Mouse (Mus musculus) bone marrow macrophage, adult 2 months (primary cell): ENCODE data around the gene Baz2b. TPM values are rescaled to one million over a fixed set of nuclear protein-coding genes. Genes with fewer than 3 reads are reported as not detected.

Source experiments
- H3K27ac ChIP-seq: 2 replicates; pipeline ENCODE4 v1.5.1; 2012; ENCODE audit warnings: low read depth, low read length; ENCODE audit not compliant: insufficient read depth
- H3K4me1 ChIP-seq: 2 replicates; pipeline ENCODE4 v1.6.1; 2012; ENCODE audit warnings: low read length; ENCODE audit not compliant: control insufficient read depth, insufficient read depth
- H3K4me3 ChIP-seq: 2 replicates; pipeline ENCODE4 v1.5.1; 2012; ENCODE audit warnings: mild to moderate bottlenecking, low read length, moderate library complexity; ENCODE audit not compliant: insufficient read depth
- CTCF ChIP-seq: IDR thresholded peaks from 2 replicates; pipeline ENCODE4 v1.5.1; 2012; ENCODE audit warnings: low read depth, mild to moderate bottlenecking, low read length, moderate library complexity
- POLR2A ChIP-seq: IDR thresholded peaks from 2 replicates; pipeline ENCODE4 v1.6.1; 2012; ENCODE audit warnings: mild to moderate bottlenecking, low read depth, low read length, borderline replicate concordance
- polyA plus RNA-seq: library from polyadenylated mRNA; stranded (reverse); fragments of >200 nt; gene quantifications from 2 replicates; pipeline ENCODE4 v1.2.4, GENCODE M21; 2012; ENCODE audit not compliant: missing spikeins, insufficient read depth, insufficient read length

Baz2b gene
- polyA plus RNA-seq = 64.7 and 68.7 TPM in 2 replicates

- Histone ChIP-seq H3K4me3 (peak within 1 kb of the TSS; percentile 90), H3K27ac (peak within 1 kb of the TSS; percentile 78), H3K4me1 (peaks cover 23% of the 10 kb centered on the region)
- TF ChIP-seq POLR2A (no peak), CTCF (no peak)
Measured at GRCm38 (mm10) chr2:60209703-60210651, at the start of gene Baz2b, which contains the start of gene March7. TSS of gene Baz2b (minus strand) at chr2:60209839. TSS of gene March7 (plus strand) at chr2:60209887.

- no peak for TF ChIP-seq CTCF
- TF ChIP-seq POLR2A = no peak
- H3K4me1 ChIP-seq = no peaks in the 10 kb centered on the region
- no peak overlapping the region for H3K27ac ChIP-seq
- no peak overlapping the region for H3K4me3 ChIP-seq
Measured at GRCm38 (mm10) chr2:60259186-60259585, 49.5 kb upstream of the Baz2b start.

GRCm38 (mm10) chr2:60256751-60257150, 47.1 kb upstream of the Baz2b start:
- H3K4me3 ChIP-seq = no peak overlapping the region
- H3K27ac ChIP-seq = no peak overlapping the region
- peaks cover 8% of the 10 kb centered on the region for H3K4me1 ChIP-seq
- TF ChIP-seq POLR2A (no peak), CTCF (no peak)

GRCm38 (mm10) chr2:60253506-60253905, 43.9 kb upstream of the Baz2b start:
- TF ChIP-seq CTCF (no peak), POLR2A (no peak)
- H3K4me1 ChIP-seq = peaks cover 8% of the 10 kb centered on the region
- H3K4me3 ChIP-seq = no peak overlapping the region
- peak overlapping the region; percentile 34 for H3K27ac ChIP-seq

GRCm38 (mm10) chr2:60252782-60253181, 43.1 kb upstream of the Baz2b start:
- H3K27ac ChIP-seq = no peak overlapping the region

GRCm38 (mm10) chr2:60234506-60234905, 24.9 kb upstream of the Baz2b start:
- Histone ChIP-seq H3K27ac (no peak overlapping the region), H3K4me3 (no peak overlapping the region), H3K4me1 (no peaks in the 10 kb centered on the region)
- TF ChIP-seq CTCF (no peak), POLR2A (no peak)

More at GRCm38 (mm10) chr2:60252782-60253181, 43.1 kb upstream of the Baz2b start:
- H3K4me3 ChIP-seq = no peak overlapping the region
- TF ChIP-seq CTCF = no peak
- TF ChIP-seq POLR2A = no peak
- peaks cover 8% of the 10 kb centered on the region for H3K4me1 ChIP-seq

- TF ChIP-seq CTCF (no peak), POLR2A (no peak)
- Histone ChIP-seq H3K27ac (no peak overlapping the region), H3K4me3 (no peak overlapping the region), H3K4me1 (no peaks in the 10 kb centered on the region)
Measured at GRCm38 (mm10) chr2:60233147-60233546, 23.5 kb upstream of the Baz2b start.

GRCm38 (mm10) chr2:60230361-60230760, 20.7 kb upstream of the Baz2b start:
- no peak overlapping the region for H3K27ac ChIP-seq
- H3K4me3 ChIP-seq = no peak overlapping the region
- no peak for TF ChIP-seq POLR2A
- TF ChIP-seq CTCF = no peak
- no peaks in the 10 kb centered on the region for H3K4me1 ChIP-seq

GRCm38 (mm10) chr2:60228470-60228869, 18.8 kb upstream of the Baz2b start:
- H3K27ac ChIP-seq = no peak overlapping the region
- TF ChIP-seq CTCF = no peak
- TF ChIP-seq POLR2A = no peak
- no peak overlapping the region for H3K4me3 ChIP-seq
- H3K4me1 ChIP-seq = peaks cover 1% of the 10 kb centered on the region

- H3K27ac ChIP-seq = no peak overlapping the region
- H3K4me1 ChIP-seq = peaks cover 9% of the 10 kb centered on the region
- no peak overlapping the region for H3K4me3 ChIP-seq
- TF ChIP-seq CTCF (no peak), POLR2A (no peak)
Measured at GRCm38 (mm10) chr2:60223489-60223888, 13.8 kb upstream of the Baz2b start.
